Mouse (Mus musculus): ENCODE results near the gene Foxb2.

Foxb2 gene

GRCm38 (mm10) chr19:16825228-16825627 is 48.4 kb downstream of the Foxb2 start:
- no peak for DNase-seq (ENCODE audit: low read depth, low spot score)

Data from c-Kit-negative CD71-positive TER-119-positive erythroid progenitor cells, embryonic 14.5 days (primary cell).